In the genomic region with DNA sequence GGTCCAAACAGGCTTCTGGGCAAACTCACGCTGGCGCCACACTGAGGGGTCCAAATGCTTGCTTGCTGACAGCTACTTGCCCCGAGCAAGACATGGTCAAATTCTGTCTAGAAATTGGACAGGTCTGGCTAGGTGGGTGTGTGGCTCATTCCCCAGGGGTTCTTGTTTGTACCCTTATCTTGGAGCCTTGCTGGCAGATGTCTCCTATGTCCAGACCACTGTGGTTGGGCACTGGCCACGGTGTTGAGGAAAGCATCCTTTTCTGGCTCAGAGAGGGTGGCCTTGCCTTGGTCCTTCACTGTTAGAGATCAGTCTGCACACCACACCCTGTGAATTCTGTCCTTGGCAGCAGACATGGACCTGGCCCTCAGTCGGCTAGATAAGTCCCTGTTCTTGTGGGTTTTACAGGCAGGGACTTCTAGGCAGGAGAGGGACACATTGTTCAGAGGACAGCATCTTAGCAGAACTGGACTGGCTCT, we compare ENCODE assay signal across 10 mouse cellular contexts. TPM values are rescaled to one million over a fixed set of nuclear protein-coding genes. Genes with fewer than 3 reads are reported as not detected.
DNase-seq lines count a peak whose midpoint lies in the region; ATAC-seq and TF ChIP-seq lines count a peak whose summit lies in the region.
"Had no signal": no experiment of that assay in that cellular context is flagged by ENCODE, and none has a peak within 500 bp of the region (broad histone marks: within the 10 kb centered on the region; RNA-seq: fewer than 3 reads in every experiment).

No protein-coding gene starts in this region.

- H3K36me3 ChIP-seq in hindbrain, embryonic 13.5 days, result no peaks in the 10 kb centered on the region
- no peaks in the 10 kb centered on the region for H3K36me3 ChIP-seq in hindbrain, embryonic 10.5 days
- H3K36me3 ChIP-seq in spleen, adult 2 months (ENCODE audit: control insufficient read depth, insufficient read depth, low read length), result no peaks in the 10 kb centered on the region
- no peaks in the 10 kb centered on the region for H3K36me3 ChIP-seq in intestine, postnatal 0 days (ENCODE audit: control insufficient read depth, insufficient read depth)
- no peaks in the 10 kb centered on the region for H3K36me3 ChIP-seq in forebrain, embryonic 11.5 days (ENCODE audit: control insufficient read depth, insufficient read depth, low read length)
- H3K36me3 ChIP-seq: midbrain, embryonic 12.5 days had no signal

- TF ChIP-seq CTCF in spleen, adult 2 months (IDR thresholded peaks at IDR 0.05; ENCODE audit: extremely low read depth, insufficient read depth, insufficient read length, insufficient replicate concordance), result no peak
- no peak for TF ChIP-seq CTCF in intestine, postnatal 0 days (IDR thresholded peaks at IDR 0.05; ENCODE audit: low read depth)

- no peak for DNase-seq in hindbrain, embryonic 10.5 days (ENCODE audit: low spot score)
- no peak for DNase-seq in spleen, adult 2 months (ENCODE audit: low read depth in 1 of 2, low spot score in 2 of 2)
- DNase-seq in spleen, postnatal 4 days (ENCODE audit: low spot score in 2 of 2), result no peak
- no peak for DNase-seq in frontal cortex, postnatal 36 days (ENCODE audit: low spot score in 2 of 2)
- no peak for DNase-seq in B cell, adult 2 months
- DNase-seq in forebrain, embryonic 11.5 days (ENCODE audit: low spot score), result no peak
- DNase-seq: kidney, postnatal 36 days had no signal

- no peak overlapping the region for H3K4me2 ChIP-seq in hindbrain, embryonic 13.5 days
- peak overlapping the region; percentile 21; the same call in 1 of the 2 replicates for H3K4me2 ChIP-seq in intestine, postnatal 0 days (replicated peaks; ENCODE audit: low read depth)
- H3K4me2 ChIP-seq in forebrain, embryonic 11.5 days (ENCODE audit: low read depth, low read length, severe bottlenecking), result no peak overlapping the region
- H3K4me2 ChIP-seq: midbrain, embryonic 12.5 days had no signal

- H3K9ac ChIP-seq in hindbrain, embryonic 13.5 days, result 0 out of 2 replicates have a peak overlapping the region, but pooled peaks have one; percentile 43
- H3K9ac ChIP-seq in intestine, postnatal 0 days (ENCODE audit: low read depth, low read length), result no peak overlapping the region
- H3K9ac ChIP-seq in forebrain, embryonic 11.5 days (ENCODE audit: low read length), result no peak overlapping the region
- H3K9ac ChIP-seq: midbrain, embryonic 12.5 days had no signal

- H3K27ac ChIP-seq in hindbrain, embryonic 13.5 days, result no peak overlapping the region
- H3K27ac ChIP-seq in hindbrain, embryonic 10.5 days, result no peak overlapping the region; the same call in 1 of the 2 replicates
- peak overlapping the region; percentile 25; the same call in 1 of the 2 replicates for H3K27ac ChIP-seq in spleen, adult 2 months (ENCODE audit: insufficient read depth, low read length)
- no peak overlapping the region; the same call in 1 of the 2 replicates for H3K27ac ChIP-seq in intestine, postnatal 0 days (ENCODE audit: low read depth, low read length)
- H3K27ac ChIP-seq in forebrain, embryonic 11.5 days (ENCODE audit: low read depth, low read length), result no peak overlapping the region
- H3K27ac ChIP-seq: midbrain, embryonic 12.5 days had no signal

- H3K9me3 ChIP-seq in hindbrain, embryonic 13.5 days, result no peaks in the 10 kb centered on the region
- no peaks in the 10 kb centered on the region for H3K9me3 ChIP-seq in hindbrain, embryonic 10.5 days
- no peaks in the 10 kb centered on the region for H3K9me3 ChIP-seq in intestine, postnatal 0 days (ENCODE audit: control insufficient read depth)
- H3K9me3 ChIP-seq in forebrain, embryonic 11.5 days (ENCODE audit: control insufficient read depth, low read length), result no peaks in the 10 kb centered on the region
- H3K9me3 ChIP-seq: midbrain, embryonic 12.5 days had no signal

- H3K27me3 ChIP-seq in hindbrain, embryonic 13.5 days, result peaks cover 40% of the 10 kb centered on the region
- peaks cover 45% of the 10 kb centered on the region for H3K27me3 ChIP-seq in hindbrain, embryonic 10.5 days (ENCODE audit: insufficient read depth, poor library complexity, severe bottlenecking)
- peaks cover 14% of the 10 kb centered on the region for H3K27me3 ChIP-seq in spleen, adult 2 months (ENCODE audit: control insufficient read depth, insufficient read depth, low read length)
- peaks cover 18% of the 10 kb centered on the region; the same call in 1 of the 2 replicates for H3K27me3 ChIP-seq in intestine, postnatal 0 days (replicated peaks; ENCODE audit: control insufficient read depth, insufficient read depth, low read length)
- H3K27me3 ChIP-seq in forebrain, embryonic 11.5 days (ENCODE audit: control insufficient read depth, insufficient read depth, low read length), result peaks cover 16% of the 10 kb centered on the region

- H3K4me1 ChIP-seq in hindbrain, embryonic 13.5 days (replicated peaks), result peaks cover 56% of the 10 kb centered on the region
- peaks cover 72% of the 10 kb centered on the region for H3K4me1 ChIP-seq in hindbrain, embryonic 10.5 days (replicated peaks)
- peaks cover 23% of the 10 kb centered on the region for H3K4me1 ChIP-seq in spleen, adult 2 months (ENCODE audit: control insufficient read depth, insufficient read depth, insufficient read length)
- peaks cover 10% of the 10 kb centered on the region; the same call in 1 of the 2 replicates for H3K4me1 ChIP-seq in intestine, postnatal 0 days (replicated peaks; ENCODE audit: control insufficient read depth, insufficient read depth, low read length)
- peaks cover 22% of the 10 kb centered on the region for H3K4me1 ChIP-seq in forebrain, embryonic 11.5 days (replicated peaks; ENCODE audit: control insufficient read depth, insufficient read depth, low read length)

- no peak for TF ChIP-seq POLR2A in spleen, adult 2 months (IDR thresholded peaks at IDR 0.05; ENCODE audit: low read depth, low read length)

- ATAC-seq in hindbrain, embryonic 13.5 days (ENCODE audit: low FRiP score), result no peak
- ATAC-seq in intestine, postnatal 0 days, result no peak
- ATAC-seq in forebrain, embryonic 11.5 days (replicated peaks; ENCODE audit: low FRiP score), result no peak

- 78% methylated on average over 5 of the region's 5 CpGs for whole genome bisulfite sequencing in hindbrain, embryonic 13.5 days
- 85% methylated on average over 5 of the region's 5 CpGs for WGBS in hindbrain, embryonic 10.5 days
- WGBS in spleen, adult 2 months, result 13% methylated on average over 5 of the region's 5 CpGs
- 76% methylated on average over 5 of the region's 5 CpGs for WGBS in intestine, postnatal 0 days
- 85% methylated on average over 5 of the region's 5 CpGs for WGBS in forebrain, embryonic 11.5 days

- no peak overlapping the region for H3K4me3 ChIP-seq in hindbrain, embryonic 13.5 days
- H3K4me3 ChIP-seq in hindbrain, embryonic 10.5 days, result no peak overlapping the region
- H3K4me3 ChIP-seq in spleen, adult 2 months (ENCODE audit: extremely low read depth, insufficient read depth, insufficient read length), result no peak overlapping the region
- no peak overlapping the region for H3K4me3 ChIP-seq in intestine, postnatal 0 days (ENCODE audit: low read depth, low read length)
- H3K4me3 ChIP-seq in forebrain, embryonic 11.5 days (ENCODE audit: low read depth, low read length), result no peak overlapping the region
- H3K4me3 ChIP-seq: midbrain, embryonic 12.5 days had no signal

RNA-seq across cellular contexts. Expression of a gene that starts 3.3 kb away (rescaled TPM):
- 34.1 and 35.5 TPM in 2 replicates for polyA plus RNA-seq in hindbrain, embryonic 13.5 days (2015; fragmentation: Nextera tagmentation; extraction: Ambion mirVana)
- 36.3 and 38.6 TPM in 2 replicates for polyA plus RNA-seq in hindbrain, embryonic 10.5 days (2016; fragmentation: Nextera tagmentation; extraction: Ambion mirVana)
- polyA plus RNA-seq in spleen, adult 2 months (2012; rRNA removed), result 97.6 and 109 TPM in 2 replicates
- polyA plus RNA-seq in intestine, postnatal 0 days (2015; fragmentation: Nextera tagmentation; extraction: Ambion mirVana), result 39.7 and 40.1 TPM in 2 replicates
- 29.7 and 34.0 TPM in 2 replicates for polyA plus RNA-seq in forebrain, embryonic 11.5 days (2014; fragmentation: Nextera tagmentation; extraction: Ambion mirVana)

RNA-seq across cellular contexts. Expression of a gene that starts 3.4 kb away (rescaled TPM):
- polyA plus RNA-seq in hindbrain, embryonic 13.5 days (2015; fragmentation: Nextera tagmentation; extraction: Ambion mirVana), result 86.5 and 88.1 TPM in 2 replicates
- polyA plus RNA-seq in hindbrain, embryonic 10.5 days (2016; fragmentation: Nextera tagmentation; extraction: Ambion mirVana), result 89.5 and 90.0 TPM in 2 replicates
- 20.5 and 23.5 TPM in 2 replicates for polyA plus RNA-seq in spleen, adult 2 months (2012; rRNA removed)
- 36.8 and 37.9 TPM in 2 replicates for polyA plus RNA-seq in intestine, postnatal 0 days (2015; fragmentation: Nextera tagmentation; extraction: Ambion mirVana)
- 73.9 and 78.5 TPM in 2 replicates for polyA plus RNA-seq in forebrain, embryonic 11.5 days (2014; fragmentation: Nextera tagmentation; extraction: Ambion mirVana)

RNA-seq across cellular contexts. Expression of a gene that starts 11.1 kb away (rescaled TPM):
- 18.4 and 19.3 TPM in 2 replicates for polyA plus RNA-seq in hindbrain, embryonic 13.5 days (2015; fragmentation: Nextera tagmentation; extraction: Ambion mirVana)
- polyA plus RNA-seq in hindbrain, embryonic 10.5 days (2016; fragmentation: Nextera tagmentation; extraction: Ambion mirVana), result 26.0 and 29.7 TPM in 2 replicates
- polyA plus RNA-seq in spleen, adult 2 months (2012; rRNA removed), result 89.5 and 114 TPM in 2 replicates
- 27.6 and 29.3 TPM in 2 replicates for polyA plus RNA-seq in intestine, postnatal 0 days (2015; fragmentation: Nextera tagmentation; extraction: Ambion mirVana)
- polyA plus RNA-seq in forebrain, embryonic 11.5 days (2014; fragmentation: Nextera tagmentation; extraction: Ambion mirVana), result 40.3 and 48.6 TPM in 2 replicates

RNA-seq across cellular contexts. Expression of a gene that starts 17.4 kb away (rescaled TPM):
- polyA plus RNA-seq in hindbrain, embryonic 13.5 days (2015; fragmentation: Nextera tagmentation; extraction: Ambion mirVana), result 6.9 and 7.2 TPM in 2 replicates
- polyA plus RNA-seq in hindbrain, embryonic 10.5 days (2016; fragmentation: Nextera tagmentation; extraction: Ambion mirVana), result 8.1 and 9.1 TPM in 2 replicates
- polyA plus RNA-seq in spleen, adult 2 months (2012; rRNA removed), result 14.4 and 17.7 TPM in 2 replicates
- 12.6 and 12.7 TPM in 2 replicates for polyA plus RNA-seq in intestine, postnatal 0 days (2015; fragmentation: Nextera tagmentation; extraction: Ambion mirVana)
- polyA plus RNA-seq in forebrain, embryonic 11.5 days (2014; fragmentation: Nextera tagmentation; extraction: Ambion mirVana), result 3.6 and 5.9 TPM in 2 replicates

RNA-seq across cellular contexts. Expression of a gene that starts 23.3 kb away (rescaled TPM):
- polyA plus RNA-seq in hindbrain, embryonic 13.5 days (2015; fragmentation: Nextera tagmentation; extraction: Ambion mirVana), result 18.7 TPM in 2 replicates
- 19.3 and 20.3 TPM in 2 replicates for polyA plus RNA-seq in hindbrain, embryonic 10.5 days (2016; fragmentation: Nextera tagmentation; extraction: Ambion mirVana)
- polyA plus RNA-seq in spleen, adult 2 months (2012; rRNA removed), result 87.3 and 106 TPM in 2 replicates
- polyA plus RNA-seq in intestine, postnatal 0 days (2015; fragmentation: Nextera tagmentation; extraction: Ambion mirVana), result 75.5 and 79.4 TPM in 2 replicates
- polyA plus RNA-seq in forebrain, embryonic 11.5 days (2014; fragmentation: Nextera tagmentation; extraction: Ambion mirVana), result 16.9 and 17.9 TPM in 2 replicates
